Mouse (Mus musculus): ENCODE data around the gene Ssna1. TPM values are rescaled to one million over a fixed set of nuclear protein-coding genes. Genes with fewer than 3 reads are reported as not detected.
A peak's percentile ranks its signal among the peaks of the same experiment; 100 is the strongest.
"Not testable (repeated sequence)": the region's sequence is repeated elsewhere in the genome, so short reads cannot be mapped to it uniquely, and the experiment has no call there.

The Ssna1 gene
- total RNA-seq, 1 experiment from 2014 or later = 73.3 TPM

- 0 out of 2 replicates have a peak, but pooled peaks have one; percentile 9 for ATAC-seq (replicated peaks; ENCODE audit: low read depth, poor library complexity, severe bottlenecking)
Observed at GRCm38 (mm10) chr2:25262795-25263622, 9.2 kb downstream of the Ssna1 start.

GRCm38 (mm10) chr2:25262291-25262767, 9.9 kb downstream of the Ssna1 start, which contains the start of gene Tprn:
Gene Tprn (plus strand): TSS chr2:25262618.
- ATAC-seq (replicated peaks; ENCODE audit: low read depth, poor library complexity, severe bottlenecking) = peak; percentile 97

DNA sequence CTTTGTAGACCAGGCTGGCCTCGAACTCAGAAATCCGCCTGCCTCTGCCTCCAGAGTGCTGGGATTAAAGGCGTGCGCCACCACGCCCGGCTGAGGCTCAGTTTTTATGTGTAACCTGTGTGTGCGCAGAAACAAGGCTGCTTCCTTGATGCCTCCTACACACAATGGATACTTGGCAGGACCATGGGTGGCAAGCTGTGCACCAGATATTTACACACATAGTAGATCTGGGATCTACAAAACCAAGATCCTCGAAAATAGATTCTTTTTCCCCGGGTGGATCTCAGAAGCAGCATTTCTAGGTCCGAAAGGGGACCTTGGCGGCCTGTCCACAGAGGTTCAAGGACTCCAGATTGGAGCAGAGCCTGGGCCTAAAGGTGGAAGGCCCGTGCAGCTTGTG, 10.4 kb downstream of the Ssna1 start:
- ATAC-seq (replicated peaks; ENCODE audit: low read depth, poor library complexity, severe bottlenecking) = no peak

DNA sequence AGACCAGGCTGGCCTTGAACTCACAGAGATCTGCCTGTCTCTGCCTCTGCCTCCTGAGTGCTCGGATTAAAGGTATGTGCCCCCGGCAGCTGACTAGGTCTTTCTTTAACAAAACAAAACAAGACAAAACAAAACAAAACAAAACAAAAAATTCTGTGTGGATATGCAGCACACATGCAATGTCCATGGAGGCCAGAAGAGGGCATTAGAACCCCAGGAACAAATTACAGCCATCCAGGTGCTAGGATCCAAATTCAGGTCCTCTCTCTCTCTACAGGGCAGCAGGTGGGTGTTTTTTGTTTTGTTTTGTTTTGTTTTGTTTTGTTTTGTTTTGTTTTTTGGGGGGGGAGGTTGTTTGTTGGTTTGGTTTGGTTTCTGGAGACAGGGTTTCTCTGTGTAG, 13.4 kb downstream of the Ssna1 start:
- ATAC-seq (replicated peaks; ENCODE audit: low read depth, poor library complexity, severe bottlenecking) = no peak

- ATAC-seq (replicated peaks; ENCODE audit: low read depth, poor library complexity, severe bottlenecking) = not testable (repeated sequence)
Observed at GRCm38 (mm10) chr2:25257250-25257649, 15.0 kb downstream of the Ssna1 start.

DNA sequence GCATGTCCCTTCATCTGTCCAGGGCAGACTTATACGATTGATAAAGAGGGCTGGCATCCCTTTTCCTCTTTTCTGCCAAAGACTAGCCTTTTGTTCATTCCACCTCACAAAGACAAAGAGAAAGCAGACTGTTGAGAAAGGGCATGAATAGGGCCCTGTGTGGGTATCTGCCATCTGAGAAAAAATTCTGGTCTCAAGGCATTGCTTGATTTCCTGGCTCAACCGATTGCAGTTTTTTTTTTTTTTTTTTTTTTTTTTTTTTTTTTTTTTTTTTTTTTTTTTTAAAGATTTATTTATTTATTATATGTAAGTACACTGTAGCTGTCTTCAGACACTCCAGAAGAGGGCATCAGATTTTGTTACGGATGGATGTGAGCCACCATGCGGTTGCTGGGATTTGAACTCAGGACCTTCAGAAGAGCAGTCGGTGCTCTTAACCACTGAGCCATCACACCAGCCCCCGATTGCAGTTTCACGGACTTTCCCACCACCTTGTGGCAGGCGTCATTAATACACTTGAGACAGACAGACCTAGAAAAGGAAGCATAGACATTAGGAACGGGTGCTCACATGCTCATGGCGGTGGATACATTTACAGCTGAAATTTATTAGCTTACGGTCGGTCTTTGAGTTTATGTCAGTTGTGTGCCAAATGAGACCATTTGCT, 15.7 kb downstream of the Ssna1 start:
- ATAC-seq (replicated peaks; ENCODE audit: low read depth, poor library complexity, severe bottlenecking) = peak; percentile 66

DNA sequence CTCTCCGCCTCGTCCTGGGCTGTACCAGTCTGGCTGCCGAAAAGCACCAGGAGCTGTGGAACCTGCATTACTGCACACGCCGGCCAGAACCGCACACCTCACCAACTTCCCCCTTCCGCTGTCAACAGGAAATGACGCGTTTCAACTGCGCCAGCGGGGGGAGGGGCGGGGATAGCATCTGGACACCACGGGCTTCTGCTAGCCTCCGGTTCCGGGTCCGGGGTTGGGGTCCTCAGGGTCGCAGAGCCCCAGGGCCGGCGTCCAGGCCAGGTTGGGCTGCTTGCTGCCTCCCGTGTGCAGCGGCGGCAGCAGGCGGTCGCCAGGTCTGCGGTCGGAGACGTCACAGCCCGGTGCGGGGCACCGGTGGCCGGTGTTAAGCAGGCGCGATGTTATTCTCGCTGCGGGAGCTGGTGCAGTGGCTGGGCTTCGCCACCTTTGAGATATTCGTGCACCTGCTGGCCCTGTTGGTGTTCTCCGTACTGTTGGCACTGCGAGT, 16.9 kb downstream of the Ssna1 start, which contains the start of gene Tmem203:
TSS of gene Tmem203 (plus strand) at position 156 of the 496 bp plus-strand sequence.
- ATAC-seq (replicated peaks; ENCODE audit: low read depth, poor library complexity, severe bottlenecking) = peak; percentile 83

DNA sequence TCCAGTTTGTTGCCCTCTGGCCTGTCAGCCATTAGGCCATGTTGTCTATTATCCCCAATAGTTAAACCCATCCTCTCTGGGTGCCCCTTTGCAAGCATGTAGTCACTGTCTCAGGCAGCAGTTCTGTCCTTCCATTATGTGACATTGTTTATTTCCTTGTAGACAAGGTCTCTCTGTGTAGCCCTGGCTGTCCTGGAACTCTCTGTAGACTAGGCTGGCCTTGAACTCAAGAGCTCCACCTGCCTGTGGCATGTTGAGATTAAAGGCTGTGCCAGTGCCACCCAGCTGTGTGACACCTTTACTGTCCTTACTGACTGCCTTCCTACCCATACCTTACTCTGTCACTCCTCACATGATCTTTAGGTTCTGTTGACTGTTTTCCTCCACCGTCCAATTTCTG, 19.9 kb downstream of the Ssna1 start:
- ATAC-seq (replicated peaks; ENCODE audit: low read depth, poor library complexity, severe bottlenecking) = no peak

DNA sequence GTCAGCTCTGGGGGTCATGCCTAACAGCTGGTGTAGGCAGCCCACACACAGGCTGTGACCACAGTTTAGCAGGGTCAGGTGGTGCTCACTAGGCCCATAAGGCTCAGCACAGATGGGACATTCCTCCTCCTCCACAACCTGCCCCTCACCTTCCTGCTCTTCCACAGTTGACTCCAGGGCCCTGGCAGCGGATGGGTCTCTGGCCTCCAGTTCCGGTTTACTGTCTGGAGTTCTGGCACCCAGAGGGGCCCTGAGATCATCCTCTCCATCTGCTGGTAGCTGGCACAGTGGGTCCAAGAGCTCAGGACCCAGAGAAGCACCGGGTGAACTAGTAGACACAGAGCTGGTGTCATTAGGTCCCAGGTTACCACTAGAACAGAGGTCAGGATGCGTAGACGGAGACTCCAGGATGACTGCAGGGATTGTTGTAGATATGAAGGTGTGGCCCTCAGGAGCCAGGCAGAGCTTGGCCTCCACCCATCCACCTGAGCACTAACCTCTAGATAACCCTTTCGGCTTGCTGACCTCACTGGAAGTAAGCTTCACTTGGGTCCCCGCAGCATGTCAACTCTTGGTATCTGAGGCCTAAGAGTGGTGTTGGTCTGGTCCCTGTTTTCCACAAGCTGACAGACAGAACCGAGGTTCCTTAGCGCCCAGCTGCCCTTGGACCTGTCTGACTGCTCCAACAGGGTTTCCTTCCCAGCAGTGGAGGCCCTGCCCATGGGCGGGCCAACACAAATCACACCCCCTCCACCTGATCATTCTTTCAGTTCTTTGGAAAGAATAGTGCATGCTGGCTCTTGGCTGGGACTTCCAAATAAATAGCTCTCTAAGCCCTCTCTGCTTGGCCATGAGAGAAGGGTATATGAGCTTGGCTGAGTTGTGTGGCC, 25.8 kb downstream of the Ssna1 start, which contains the start of gene AL732309.1:
TSS of gene AL732309.1 (minus strand) at position 681 of the 890 bp plus-strand sequence.
- ATAC-seq (replicated peaks; ENCODE audit: low read depth, poor library complexity, severe bottlenecking) = no peak

DNA sequence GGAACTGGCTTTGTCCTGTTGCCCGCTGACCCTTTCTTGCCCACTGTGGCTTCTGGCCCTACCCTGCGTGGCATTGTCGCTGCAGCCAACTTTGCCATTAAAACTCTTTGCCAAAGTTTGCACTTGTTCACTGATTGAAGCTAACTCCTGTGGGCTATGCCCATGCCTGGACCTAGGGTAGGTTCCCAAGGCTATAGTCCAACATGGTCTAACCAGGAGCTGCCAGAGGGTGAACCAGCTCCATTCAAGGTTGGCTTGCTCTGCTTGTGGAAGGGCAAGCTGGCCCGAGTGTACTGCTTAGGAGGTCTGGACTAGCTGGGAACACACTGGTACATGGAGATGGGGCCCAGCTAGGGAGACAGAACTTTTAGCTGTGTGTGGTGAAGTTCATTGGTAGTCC, 28.1 kb downstream of the Ssna1 start:
- no peak for ATAC-seq (replicated peaks; ENCODE audit: low read depth, poor library complexity, severe bottlenecking)

DNA sequence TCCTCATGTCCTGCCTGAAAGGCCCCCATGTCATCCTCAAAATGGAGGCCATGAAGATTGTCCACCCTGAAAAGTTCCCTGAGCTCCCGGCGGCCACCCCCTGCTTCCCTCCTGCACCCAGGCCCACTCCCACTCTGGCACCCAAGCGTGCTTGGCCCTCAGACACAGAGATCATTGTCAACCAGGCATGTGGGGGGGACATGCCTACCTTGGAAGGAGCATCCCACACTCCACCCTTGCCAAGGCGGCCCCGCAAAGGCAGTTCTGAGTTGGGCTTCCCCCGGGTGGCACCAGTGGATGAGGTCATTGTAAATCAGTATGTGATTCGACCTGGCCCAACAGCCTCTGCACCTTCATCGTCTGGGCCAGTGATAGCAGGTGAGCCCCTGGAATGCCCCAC, 28.9 kb downstream of the Ssna1 start:
- no peak for ATAC-seq (replicated peaks; ENCODE audit: low read depth, poor library complexity, severe bottlenecking)

- ATAC-seq (replicated peaks; ENCODE audit: low read depth, poor library complexity, severe bottlenecking) = no peak
Observed at GRCm38 (mm10) chr2:25242101-25242506, 30.1 kb downstream of the Ssna1 start, which contains the start of the genes Rnf208 and Cysrt1. Gene Rnf208 (plus strand): TSS chr2:25242255. Gene Cysrt1 (minus strand): TSS chr2:25242452.

DNA sequence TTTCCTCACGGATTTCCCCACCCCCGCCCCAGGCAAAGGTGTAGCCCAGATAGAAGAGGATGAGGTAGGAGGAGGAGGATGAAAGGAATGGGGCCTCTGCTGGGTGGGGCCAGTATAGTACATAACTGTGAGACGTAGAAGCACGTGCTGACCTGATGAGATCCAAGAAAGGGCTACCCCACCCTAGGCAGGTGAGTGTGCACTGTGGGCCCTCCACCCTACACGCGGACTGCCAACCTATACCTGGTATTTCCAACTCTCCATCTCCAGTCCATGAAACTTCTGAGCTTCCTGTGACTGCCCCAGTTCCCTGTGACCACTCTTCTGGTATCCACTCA, 30.8 kb downstream of the Ssna1 start:
- ATAC-seq (replicated peaks; ENCODE audit: low read depth, poor library complexity, severe bottlenecking) = no peak

- peak; percentile 71 for ATAC-seq (replicated peaks; ENCODE audit: low read depth, poor library complexity, severe bottlenecking)
Observed at GRCm38 (mm10) chr2:25240723-25241437, 31.4 kb downstream of the Ssna1 start.

DNA sequence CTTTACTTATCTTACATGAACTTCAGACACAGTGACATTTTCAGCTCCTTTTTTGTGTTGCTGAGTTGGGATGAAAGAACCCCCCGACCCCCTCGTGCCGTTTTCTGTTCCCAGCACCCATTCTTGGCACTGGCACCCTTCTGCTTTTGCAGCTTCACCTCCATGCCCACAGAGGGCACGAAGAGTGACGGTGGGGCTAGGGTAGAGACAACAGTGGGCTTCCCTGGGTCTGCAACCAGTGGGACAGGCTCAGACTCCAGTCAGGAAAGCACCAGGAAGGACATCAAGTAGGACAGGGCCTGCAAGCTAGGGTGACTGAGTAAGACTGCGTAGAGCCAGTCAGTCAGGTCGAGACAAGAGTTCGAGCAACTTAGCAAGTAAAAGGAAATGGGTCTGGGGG, 31.9 kb downstream of the Ssna1 start:
- 0 out of 2 replicates have a peak, but pooled peaks have one; percentile 3 for ATAC-seq (replicated peaks; ENCODE audit: low read depth, poor library complexity, severe bottlenecking)

DNA sequence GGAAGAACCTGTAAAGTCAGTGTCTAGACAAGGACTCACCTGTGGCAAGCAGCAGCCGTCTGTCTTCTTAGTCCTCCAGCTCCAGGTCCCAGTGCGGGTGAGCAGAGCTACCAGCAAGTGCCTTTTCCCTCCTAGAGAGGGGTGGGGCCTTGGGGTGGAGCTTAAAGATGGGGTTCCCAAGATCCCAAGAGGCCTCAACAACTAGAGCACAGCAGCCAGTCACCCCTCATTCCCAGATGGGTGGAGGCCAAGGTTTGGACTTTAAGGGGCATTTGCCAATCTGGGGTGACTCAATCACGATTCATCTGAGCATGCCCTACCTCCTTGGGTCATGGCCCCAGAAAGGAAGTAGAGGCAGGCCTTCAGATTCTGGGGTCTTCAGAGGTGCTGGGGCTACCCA, 32.5 kb downstream of the Ssna1 start:
- no peak for ATAC-seq (replicated peaks; ENCODE audit: low read depth, poor library complexity, severe bottlenecking)

GRCm38 (mm10) chr2:25238106-25238505, 34.1 kb downstream of the Ssna1 start:
- ATAC-seq (replicated peaks; ENCODE audit: low read depth, poor library complexity, severe bottlenecking) = no peak

DNA sequence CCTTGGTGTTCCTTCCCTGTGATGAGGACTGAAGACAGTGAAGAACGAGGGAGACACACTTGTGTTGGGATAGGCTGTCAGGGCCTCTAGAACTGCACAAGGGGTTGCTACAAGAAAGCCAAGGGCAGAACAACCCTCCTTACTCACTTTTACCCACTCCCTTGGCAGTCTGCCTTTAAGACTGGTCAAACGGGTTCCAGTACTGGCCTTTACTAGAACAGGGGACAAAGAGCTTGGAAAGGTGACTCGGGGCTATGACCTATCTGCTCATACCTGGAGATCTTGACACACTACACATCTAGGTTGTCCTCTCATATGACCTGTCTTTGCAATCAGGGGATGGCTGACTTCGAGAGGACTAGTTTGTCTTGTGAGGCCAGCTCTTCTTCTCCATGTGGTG, 34.7 kb downstream of the Ssna1 start:
- ATAC-seq (replicated peaks; ENCODE audit: low read depth, poor library complexity, severe bottlenecking) = no peak

DNA sequence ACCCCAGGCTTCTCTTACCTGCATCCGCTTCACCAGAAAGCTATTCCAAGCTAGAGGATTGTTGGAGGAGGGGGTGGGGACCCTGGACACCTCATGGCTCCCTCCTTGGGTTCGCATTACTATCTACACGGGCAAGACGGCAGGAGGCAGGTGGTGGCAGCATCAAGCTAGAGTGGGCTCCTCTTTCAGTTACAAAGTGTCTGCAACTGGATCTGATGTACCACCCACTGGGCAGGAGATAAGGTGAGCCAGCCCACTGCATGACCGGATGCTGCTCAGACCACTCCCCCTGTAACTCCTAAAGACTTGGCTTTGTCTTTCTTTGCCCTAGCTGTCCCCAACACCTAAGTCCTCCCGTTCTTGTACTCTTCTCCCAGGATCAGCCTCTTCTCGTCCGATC, 35.6 kb downstream of the Ssna1 start, which contains the start of gene Rnf224:
TSS of gene Rnf224 (minus strand) at position 174 of the 400 bp plus-strand sequence.
- no peak for ATAC-seq (replicated peaks; ENCODE audit: low read depth, poor library complexity, severe bottlenecking)
